Mouse (Mus musculus) lung, postnatal 0 days (tissue): Measurements from ENCODE around the gene Odc1.

Source experiments
- CTCF ChIP-seq: IDR thresholded peaks from 2 replicates; pipeline ENCODE4 v1.5.1; 2016; ENCODE audit warnings: antibody characterized with exemption, mild to moderate bottlenecking
- EP300 ChIP-seq: IDR thresholded peaks from 2 replicates; pipeline ENCODE4 v1.6.1; 2016; ENCODE audit warnings: antibody characterized with exemption, mild to moderate bottlenecking, control low read depth

- no peak for TF ChIP-seq CTCF
- no peak for TF ChIP-seq EP300
Measured at GRCm38 (mm10) chr12:17583860-17584259, 39.3 kb downstream of the Odc1 start.
